Mouse (Mus musculus) CH12.LX (cell line): ENCODE results near the gene Tbc1d15. TPM values are rescaled to one million over a fixed set of nuclear protein-coding genes. Genes with fewer than 3 reads are reported as not detected.

ENCODE experiments used
- DNase-seq: peaks from one replicate; pipeline ENCODE4 v3.0.0-alpha.2; 2013; ENCODE audit errors: extremely low read depth
- H3K27ac ChIP-seq: 2 replicates; pipeline ENCODE4 v1.5.1; 2012; ENCODE audit warnings: low read depth, mild to moderate bottlenecking, control low read depth, moderate library complexity; ENCODE audit not compliant: insufficient read depth
- H3K27me3 ChIP-seq: replicated peaks from 2 replicates; pipeline ENCODE3; 2012; ENCODE audit warnings: inconsistent platforms
- H3K36me3 ChIP-seq, 2 experiments: replicated peaks in 1 of 2; 2 replicates each; pipeline versions ENCODE3 to v1.6.1; 2012; ENCODE audit warnings: inconsistent platforms in 1 of 2, low read length in 1 of 2, mild to moderate bottlenecking in 1 of 2, mixed read lengths in 1 of 2, moderate library complexity in 1 of 2; ENCODE audit not compliant: control insufficient read depth in 1 of 2, insufficient read depth in 1 of 2
- H3K4me1 ChIP-seq, 2 experiments: 2 replicates each; pipeline ENCODE4 v1.6.1; 2012; ENCODE audit warnings: inconsistent platforms in 1 of 2, moderate library complexity in 1 of 2; ENCODE audit not compliant: insufficient read depth in 2 of 2, control insufficient read depth in 1 of 2
- H3K4me2 ChIP-seq: 2 replicates; pipeline ENCODE4 v1.6.1; 2012; ENCODE audit warnings: low read depth, mild to moderate bottlenecking, control low read depth; ENCODE audit not compliant: poor library complexity, insufficient read depth, severe bottlenecking
- H3K4me3 ChIP-seq, 3 experiments: fragments of 150-350 bp in 1 of 3; sonication (generic) in 1 of 3; replicated peaks in 1 of 3; 2 replicates each; pipeline versions ENCODE3 to v1.5.1; 2011 to 2012; ENCODE audit warnings: low read depth in 2 of 3, low read length in 2 of 3, mild to moderate bottlenecking in 2 of 3, moderate library complexity in 2 of 3, control low read depth in 1 of 3, improper control_type of control experiment in 1 of 3, inconsistent platforms in 1 of 3, mixed read lengths in 1 of 3; ENCODE audit not compliant: poor library complexity in 1 of 3
- H3K79me2 ChIP-seq: replicated peaks from 2 replicates; pipeline ENCODE4 v1.6.1; 2012; ENCODE audit warnings: mild to moderate bottlenecking, moderate library complexity; ENCODE audit not compliant: control insufficient read depth, poor library complexity, insufficient read depth, severe bottlenecking; ENCODE audit errors: extremely low read depth
- H3K9ac ChIP-seq: 2 replicates; pipeline ENCODE4 v1.6.1; 2012; ENCODE audit warnings: low read depth, mild to moderate bottlenecking, control low read depth, moderate library complexity; ENCODE audit not compliant: insufficient read depth
- H3K9me3 ChIP-seq: replicated peaks from 2 replicates; pipeline ENCODE3; 2012; ENCODE audit warnings: low read length, inconsistent platforms, mixed read lengths
- BHLHE40 ChIP-seq: IDR thresholded peaks from 2 replicates; pipeline ENCODE4 v1.6.1; 2011; ENCODE audit warnings: mild to moderate bottlenecking, low read depth, low read length, improper control_type of control experiment
- CHD1 ChIP-seq: IDR thresholded peaks from 2 replicates; pipeline ENCODE4 v1.6.1; 2012; ENCODE audit warnings: low read depth, low read length, improper control_type of control experiment, inconsistent platforms
- CHD2 ChIP-seq: IDR thresholded peaks from 2 replicates; pipeline ENCODE4 v1.6.1; 2011; ENCODE audit warnings: low read length, improper control_type of control experiment
- CTCF ChIP-seq, 2 experiments: IDR thresholded peaks in 1 of 2; conservative IDR thresholded peaks in 1 of 2; 2 replicates each; pipeline ENCODE4 v1.5.1; 2011 to 2012; ENCODE audit warnings: low read depth in 2 of 2, low read length in 2 of 2, improper control_type of control experiment in 1 of 2, inconsistent platforms in 1 of 2, mild to moderate bottlenecking in 1 of 2, moderate library complexity in 1 of 2
- E2F4 ChIP-seq: IDR thresholded peaks from 2 replicates; pipeline ENCODE4 v1.6.1; 2011; ENCODE audit warnings: low read depth, low read length, improper control_type of control experiment; ENCODE audit not compliant: insufficient replicate concordance
- ELF1 ChIP-seq: IDR thresholded peaks from 2 replicates; pipeline ENCODE4 v1.6.1; 2014; ENCODE audit warnings: low read depth, mild to moderate bottlenecking, inconsistent platforms, low read length, improper control_type of control experiment
- EP300 ChIP-seq: IDR thresholded peaks from 2 replicates; pipeline ENCODE4 v1.6.1; 2011; ENCODE audit warnings: low read length, improper control_type of control experiment
- ETS1 ChIP-seq: conservative IDR thresholded peaks from 2 replicates; pipeline ENCODE4 v1.6.1; 2012; ENCODE audit warnings: low read depth, mild to moderate bottlenecking, inconsistent platforms, low read length, improper control_type of control experiment, moderate library complexity
- GABPA ChIP-seq: IDR thresholded peaks from 2 replicates; pipeline ENCODE4 v1.6.1; 2012; ENCODE audit warnings: low read depth, low read length, improper control_type of control experiment, inconsistent platforms; ENCODE audit not compliant: insufficient replicate concordance
- HCFC1 ChIP-seq: IDR thresholded peaks from 2 replicates; pipeline ENCODE4 v1.6.1; 2012; ENCODE audit warnings: low read depth, mild to moderate bottlenecking, inconsistent platforms, low read length, improper control_type of control experiment
- IRF4 ChIP-seq: IDR thresholded peaks from 2 replicates; pipeline ENCODE4 v1.6.1; 2014; ENCODE audit warnings: low read depth, mild to moderate bottlenecking, inconsistent platforms, low read length, improper control_type of control experiment
- JUND ChIP-seq: conservative IDR thresholded peaks from 2 replicates; pipeline ENCODE4 v1.6.1; 2011; ENCODE audit warnings: low read depth, low read length, improper control_type of control experiment
- MAFK ChIP-seq: IDR thresholded peaks from 2 replicates; pipeline ENCODE4 v1.6.1; 2011; ENCODE audit warnings: low read length, improper control_type of control experiment; ENCODE audit not compliant: insufficient replicate concordance
- MAX ChIP-seq: IDR thresholded peaks from 2 replicates; pipeline ENCODE4 v1.6.1; 2011; ENCODE audit warnings: low read length, improper control_type of control experiment
- MAZ ChIP-seq: IDR thresholded peaks from 2 replicates; pipeline ENCODE4 v1.6.1; 2012; ENCODE audit warnings: low read depth, mild to moderate bottlenecking, inconsistent platforms, low read length, improper control_type of control experiment, moderate library complexity
- MEF2A ChIP-seq: IDR thresholded peaks from 2 replicates; pipeline ENCODE4 v1.6.1; 2014; ENCODE audit warnings: low read depth, mild to moderate bottlenecking, inconsistent platforms, low read length, improper control_type of control experiment, borderline replicate concordance
- MXI1 ChIP-seq: IDR thresholded peaks from 2 replicates; pipeline ENCODE4 v1.6.1; 2011; ENCODE audit warnings: mild to moderate bottlenecking, low read depth, low read length, improper control_type of control experiment
- MYC ChIP-seq: IDR thresholded peaks from 2 replicates; pipeline ENCODE4 v1.6.1; 2011; ENCODE audit warnings: low read depth, mild to moderate bottlenecking, improper control_type of control experiment, low read length
- POLR2A ChIP-seq: IDR thresholded peaks from 2 replicates; pipeline ENCODE4 v1.6.1; 2011; ENCODE audit warnings: low read depth, mild to moderate bottlenecking, improper control_type of control experiment, low read length
- POLR2AphosphoS2 ChIP-seq: IDR thresholded peaks from 2 replicates; pipeline ENCODE4 v1.6.1; 2011; ENCODE audit warnings: low read depth, low read length, improper control_type of control experiment
- RCOR1 ChIP-seq: conservative IDR thresholded peaks from 2 replicates; pipeline ENCODE4 v1.6.1; 2012; ENCODE audit warnings: low read depth, mild to moderate bottlenecking, inconsistent platforms, low read length, improper control_type of control experiment
- SIN3A ChIP-seq: IDR thresholded peaks from 2 replicates; pipeline ENCODE4 v1.6.1; 2012; ENCODE audit warnings: low read length, improper control_type of control experiment, inconsistent platforms
- TBP ChIP-seq: conservative IDR thresholded peaks from 2 replicates; pipeline ENCODE4 v1.6.1; 2011; ENCODE audit warnings: low read depth, low read length, improper control_type of control experiment
- TCF12 ChIP-seq: IDR thresholded peaks from 2 replicates; pipeline ENCODE4 v1.6.1; 2014; ENCODE audit warnings: low read depth, mild to moderate bottlenecking, inconsistent platforms, low read length, improper control_type of control experiment
- UBTF ChIP-seq: IDR thresholded peaks from 2 replicates; pipeline ENCODE4 v1.6.1; 2012; ENCODE audit warnings: low read depth, mild to moderate bottlenecking, inconsistent platforms, low read length, improper control_type of control experiment, moderate library complexity
- USF1 ChIP-seq: IDR thresholded peaks from 2 replicates; pipeline ENCODE4 v1.6.1; 2014; ENCODE audit warnings: low read depth, mild to moderate bottlenecking, inconsistent platforms, low read length, improper control_type of control experiment
- ZC3H11A ChIP-seq: IDR thresholded peaks from 2 replicates; pipeline ENCODE4 v1.6.1; 2012; ENCODE audit warnings: low read depth, mild to moderate bottlenecking, inconsistent platforms, low read length, improper control_type of control experiment
- ZKSCAN1 ChIP-seq: IDR thresholded peaks from 2 replicates; pipeline ENCODE4 v1.6.1; 2012; ENCODE audit warnings: low read depth, inconsistent platforms, low read length, improper control_type of control experiment, borderline replicate concordance
- ZMIZ1 ChIP-seq: IDR thresholded peaks from 2 replicates; pipeline ENCODE4 v1.6.1; 2012; ENCODE audit warnings: low read depth, mild to moderate bottlenecking, inconsistent platforms, low read length, improper control_type of control experiment
- ZNF384 ChIP-seq: IDR thresholded peaks from 2 replicates; pipeline ENCODE4 v1.6.1; 2012; ENCODE audit warnings: low read depth, low read length, improper control_type of control experiment, inconsistent platforms
- dilution Hi-C: fragments of 300-500 bp; cut with MboI; formaldehyde crosslinking; loops from 2 replicates; pipeline ENCODE4 v1.14.3; 2020; ENCODE audit warnings: low sequenced_read_pairs; ENCODE audit not compliant: extremely low pct_unique_long_range_greater_than_20kb, extremely low pct_ligation_motif_present
- in situ Hi-C: fragments of 300-500 bp; cut with MboI; formaldehyde crosslinking; loops from 3 replicates; pipeline ENCODE4 v1.14.3; 2019; ENCODE audit warnings: low sequenced_read_pairs, low pct_ligation_motif_present, low pct_unique_long_range_greater_than_20kb, mixed read lengths
- polyA plus RNA-seq: library from polyadenylated mRNA; unstranded; fragments of >175 nt; gene quantifications from 2 replicates; pipeline ENCODE4 v1.2.1, GENCODE M21; 2012; ENCODE audit warnings: low read depth; ENCODE audit not compliant: insufficient read length
- total RNA-seq, 2 experiments: library from RNA; depleted of rRNA; stranded (reverse); fragments of 300-350 nt in 1 of 2; fragments of >200 nt in 1 of 2; gene quantifications; 2 replicates each; pipeline ENCODE4 v1.2.3; 2012 to 2014

Gene Tbc1d15
- total and polyA plus RNA-seq, 3 experiments = 13.4 to 59.5 (median 23.3) TPM

GRCm38 (mm10) chr10:115252321-115252757 lies 1.1 kb upstream of the Tbc1d15 start:
- TF ChIP-seq BHLHE40 (0 out of 2 replicates have a peak, but pooled peaks have one; percentile 49), EP300 (no peak)
- TF ChIP-seq, all 38 proteins: peak for 1
- Histone ChIP-seq H3K36me3 (peaks cover 0 to 7% of the 10 kb centered on the region in 2 experiments), H3K9ac (peak overlapping the region; percentile 28; the same call in 1 of the 2 replicates), H3K27ac (no peak overlapping the region), H3K4me3 (no peak overlapping the region), H3K9me3 (no peaks in the 10 kb centered on the region), H3K4me1 (peaks cover 0 to 33% of the 10 kb centered on the region in 2 experiments; a peak in 2 of 4 replicates), H3K79me2 (peaks cover 29% of the 10 kb centered on the region), H3K4me2 (peak overlapping the region; percentile 45), H3K27me3 (no peaks in the 10 kb centered on the region)
- dilution Hi-C loops (no loop called here), in situ Hi-C loops (no loop called here)
- no peak for DNase-seq

- dilution Hi-C loops = no loop called here
- peaks cover 0 to 7% of the 10 kb centered on the region in 2 experiments for H3K36me3 ChIP-seq
- in situ Hi-C loops = no loop called here
- no peak for TF ChIP-seq MAFK
- no peak for TF ChIP-seq POLR2AphosphoS2
- TF ChIP-seq ZMIZ1 = no peak
- TF ChIP-seq RCOR1 = no peak
- TF ChIP-seq MAZ = 0 out of 2 replicates have a peak, but pooled peaks have one; percentile 21
- TF ChIP-seq POLR2A = no peak
- no peak for TF ChIP-seq ZNF384
- 0 out of 2 replicates have a peak, but pooled peaks have one; percentile 19 for TF ChIP-seq MXI1
- TF ChIP-seq JUND = peak; percentile 59; the same call in 1 of the 2 replicates
- TF ChIP-seq ELF1 = no peak
- no peak for TF ChIP-seq UBTF
- peak; percentile 75 for TF ChIP-seq BHLHE40
- no peak for TF ChIP-seq MYC
- no peak for TF ChIP-seq GABPA
- TF ChIP-seq E2F4 = no peak
- peak; percentile 54; the same call in 1 of the 2 replicates for TF ChIP-seq IRF4
- no peak for TF ChIP-seq HCFC1
- TF ChIP-seq CHD1 = no peak
- no peak for TF ChIP-seq CTCF (conservative IDR thresholded peaks at IDR 0.05 in 1 of 2, IDR thresholded peaks at IDR 0.05 in 1 of 2; ENCODE audit: low read depth in 2 of 2, low read length in 2 of 2)
- peak; percentile 74 for TF ChIP-seq ETS1
- no peak for TF ChIP-seq MAX
- no peak for TF ChIP-seq CHD2
- TF ChIP-seq EP300 = 0 out of 2 replicates have a peak, but pooled peaks have one; percentile 16
- TF ChIP-seq ZKSCAN1 = no peak
- TF ChIP-seq SIN3A = peak; percentile 78
- no peak for TF ChIP-seq ZC3H11A
- no peak for TF ChIP-seq TBP
- no peak for TF ChIP-seq USF1
- no peak for TF ChIP-seq MEF2A
- no peak for TF ChIP-seq TCF12
Observed at GRCm38 (mm10) chr10:115250235-115251087, 806 bp downstream of the Tbc1d15 start.

More at GRCm38 (mm10) chr10:115250235-115251087, 806 bp downstream of the Tbc1d15 start:
- peak overlapping the region; percentile 92 to 99 (median 94) for H3K4me3 ChIP-seq
- peak overlapping the region; percentile 86 for H3K9ac ChIP-seq
- peaks cover 4 to 51% of the 10 kb centered on the region in 2 experiments; a peak in 3 of 4 replicates for H3K4me1 ChIP-seq
- no peaks in the 10 kb centered on the region for H3K27me3 ChIP-seq
- peak overlapping the region; percentile 31; the same call in 1 of the 2 replicates for H3K27ac ChIP-seq
- H3K79me2 ChIP-seq = peaks cover 46% of the 10 kb centered on the region
- H3K4me2 ChIP-seq = peak overlapping the region; percentile 96
- H3K9me3 ChIP-seq = no peaks in the 10 kb centered on the region
- peak; percentile 48 for DNase-seq
